Mouse (Mus musculus): ENCODE data around the gene Ttc7b. TPM values are rescaled to one million over a fixed set of nuclear protein-coding genes. Genes with fewer than 3 reads are reported as not detected.
A peak's percentile ranks its signal among the peaks of the same experiment; 100 is the strongest.

Gene Ttc7b
- polyA plus RNA-seq, 1 experiment: 18.2 TPM

DNA sequence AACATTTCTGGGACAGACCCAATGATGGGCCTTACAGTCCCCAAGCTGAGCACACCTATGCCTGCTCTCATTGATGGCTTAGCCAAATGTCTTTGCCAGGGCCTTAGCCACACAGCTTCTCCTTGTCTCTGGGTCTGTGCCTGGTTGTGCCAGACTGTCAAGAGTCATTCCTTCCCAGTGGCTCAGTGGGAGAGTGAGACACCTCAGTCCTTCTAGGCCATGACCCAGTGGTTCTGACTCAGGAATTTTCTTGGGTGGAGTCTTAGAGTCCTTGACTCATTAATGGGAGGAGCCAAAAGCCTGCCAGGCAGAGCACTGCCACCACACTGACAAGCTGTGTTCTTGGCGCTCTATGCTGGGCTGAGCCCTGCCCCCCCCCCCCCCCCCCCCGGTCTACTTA is 193.9 kb downstream of the Ttc7b start:
- Histone ChIP-seq H3K36me3 (ENCODE audit: control insufficient read depth, insufficient read depth) (no peaks in the 10 kb centered on the region), H3K4me3 (no peak overlapping the region), H3K79me2 (ENCODE audit: control insufficient read depth, insufficient read depth) (no peaks in the 10 kb centered on the region), H3K27me3 (ENCODE audit: control insufficient read depth, insufficient read depth, insufficient read length) (no peaks in the 10 kb centered on the region), H3ac (ENCODE audit: control insufficient read depth, insufficient read length) (no peak overlapping the region), H3K4me2 (ENCODE audit: low read depth) (peak overlapping the region; percentile 38)
- TF ChIP-seq USF1 (IDR thresholded peaks at IDR 0.05; ENCODE audit: low read depth): no peak
- no peak for TF ChIP-seq MAX (IDR thresholded peaks at IDR 0.05; ENCODE audit: low read depth)
- no peak for TF ChIP-seq E2F4 (IDR thresholded peaks at IDR 0.05; ENCODE audit: insufficient read depth)
- no peak for TF ChIP-seq POLR2AphosphoS2 (IDR thresholded peaks at IDR 0.05; ENCODE audit: insufficient read length, low read depth)
- no peak for TF ChIP-seq REST (IDR thresholded peaks at IDR 0.05; ENCODE audit: insufficient read depth, insufficient read length)
- no peak for TF ChIP-seq SRF (IDR thresholded peaks at IDR 0.05; ENCODE audit: control insufficient read depth, insufficient read length, low read depth)
- TF ChIP-seq MYOG (IDR thresholded peaks at IDR 0.05; ENCODE audit: control insufficient read depth in 1 of 3, insufficient read depth in 1 of 3, insufficient read length in 2 of 3, low read depth in 2 of 3): no peak
- no peak for TF ChIP-seq TCF12 (IDR thresholded peaks at IDR 0.05; ENCODE audit: insufficient read depth, poor library complexity, severe bottlenecking)

DNA sequence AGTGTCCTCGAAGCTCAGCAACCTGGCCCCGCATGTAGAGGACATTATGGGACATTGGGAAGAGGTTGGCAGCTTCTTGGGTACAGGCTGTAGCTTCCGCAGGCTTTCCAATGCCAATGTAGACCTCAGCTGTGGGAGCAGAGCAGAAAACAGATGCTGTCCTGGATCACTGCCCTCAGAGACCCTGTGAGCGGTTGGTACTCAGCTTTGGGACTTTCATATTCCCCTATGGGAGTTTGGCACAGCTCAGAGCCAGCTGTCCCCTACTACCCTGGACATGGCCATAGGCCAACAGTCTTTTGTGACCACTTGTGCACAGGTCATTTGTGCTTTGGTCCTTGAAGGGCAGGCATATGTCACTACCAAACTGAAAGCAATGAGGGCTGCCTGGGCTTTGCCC is 195.0 kb downstream of the Ttc7b start:
- H3K27me3 ChIP-seq (ENCODE audit: control insufficient read depth, insufficient read depth, insufficient read length): no peaks in the 10 kb centered on the region
- no peak overlapping the region for H3ac ChIP-seq (ENCODE audit: control insufficient read depth, insufficient read length)
- H3K79me2 ChIP-seq (ENCODE audit: control insufficient read depth, insufficient read depth): no peaks in the 10 kb centered on the region
- no peak overlapping the region for H3K4me3 ChIP-seq
- H3K36me3 ChIP-seq (ENCODE audit: control insufficient read depth, insufficient read depth): no peaks in the 10 kb centered on the region
- TF ChIP-seq USF1 (IDR thresholded peaks at IDR 0.05; ENCODE audit: low read depth): no peak
- TF ChIP-seq MYOD1 (IDR thresholded peaks at IDR 0.05; ENCODE audit: control insufficient read depth in 1 of 3, insufficient read length in 2 of 3, low read depth in 2 of 3): peak in 2 of 3 experiments; percentile 27 to 73
- no peak for TF ChIP-seq E2F4 (IDR thresholded peaks at IDR 0.05; ENCODE audit: insufficient read depth)
- TF ChIP-seq MAX (IDR thresholded peaks at IDR 0.05; ENCODE audit: low read depth): no peak
- TF ChIP-seq TCF12 (IDR thresholded peaks at IDR 0.05; ENCODE audit: insufficient read depth, poor library complexity, severe bottlenecking): no peak
- TF ChIP-seq MYOG (IDR thresholded peaks at IDR 0.05; ENCODE audit: control insufficient read depth in 1 of 3, insufficient read depth in 1 of 3, insufficient read length in 2 of 3, low read depth in 2 of 3): peak in 2 of 3 experiments; percentile 34 to 79
- TF ChIP-seq CEBPB (IDR thresholded peaks at IDR 0.05; ENCODE audit: insufficient read depth, poor library complexity, severe bottlenecking): no peak
- no peak for TF ChIP-seq POLR2A (IDR thresholded peaks at IDR 0.05; ENCODE audit: insufficient read length, low read depth)
- TF ChIP-seq POLR2AphosphoS2 (IDR thresholded peaks at IDR 0.05; ENCODE audit: insufficient read length, low read depth): no peak
- TF ChIP-seq REST (IDR thresholded peaks at IDR 0.05; ENCODE audit: insufficient read depth, insufficient read length): no peak
- no peak overlapping the region for H3K4me2 ChIP-seq (ENCODE audit: low read depth)

DNA sequence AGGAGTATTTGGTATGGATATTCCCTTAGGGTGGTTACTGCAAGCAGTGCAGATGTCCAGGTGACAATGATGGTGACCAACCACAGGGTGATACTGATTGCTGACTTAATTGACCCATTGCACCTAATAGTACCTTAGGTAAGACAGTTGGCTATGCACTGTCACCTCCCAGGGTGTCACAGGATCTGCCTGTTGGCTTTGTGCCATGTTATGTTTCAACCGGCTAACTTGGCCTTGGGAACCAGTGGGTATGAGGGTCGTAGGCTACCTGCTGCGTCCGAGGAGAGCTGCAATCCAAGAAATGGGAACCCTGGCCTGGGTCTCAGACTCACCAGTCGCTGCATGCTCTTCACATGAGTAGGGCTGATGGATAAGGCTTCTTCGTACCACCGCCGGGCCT is 195.4 kb downstream of the Ttc7b start:
- H3K27me3 ChIP-seq (ENCODE audit: control insufficient read depth, insufficient read depth, insufficient read length): no peaks in the 10 kb centered on the region
- H3K79me2 ChIP-seq (ENCODE audit: control insufficient read depth, insufficient read depth): no peaks in the 10 kb centered on the region
- no peak overlapping the region for H3K4me2 ChIP-seq (ENCODE audit: low read depth)
- H3K4me3 ChIP-seq: no peak overlapping the region
- H3ac ChIP-seq (ENCODE audit: control insufficient read depth, insufficient read length): no peak overlapping the region
- H3K36me3 ChIP-seq (ENCODE audit: control insufficient read depth, insufficient read depth): no peaks in the 10 kb centered on the region
- no peak for TF ChIP-seq MYOG (IDR thresholded peaks at IDR 0.05; ENCODE audit: control insufficient read depth in 1 of 3, insufficient read depth in 1 of 3, insufficient read length in 2 of 3, low read depth in 2 of 3)
- TF ChIP-seq TCF3 (IDR thresholded peaks at IDR 0.05; ENCODE audit: insufficient read length, low read depth): no peak
- TF ChIP-seq CEBPB (IDR thresholded peaks at IDR 0.05; ENCODE audit: insufficient read depth, poor library complexity, severe bottlenecking): no peak
- TF ChIP-seq SRF (IDR thresholded peaks at IDR 0.05; ENCODE audit: control insufficient read depth, insufficient read length, low read depth): no peak
- TF ChIP-seq USF1 (IDR thresholded peaks at IDR 0.05; ENCODE audit: low read depth): no peak
- no peak for TF ChIP-seq MAX (IDR thresholded peaks at IDR 0.05; ENCODE audit: low read depth)
- no peak for TF ChIP-seq POLR2AphosphoS2 (IDR thresholded peaks at IDR 0.05; ENCODE audit: insufficient read length, low read depth)
- TF ChIP-seq POLR2A (IDR thresholded peaks at IDR 0.05; ENCODE audit: insufficient read length, low read depth): no peak
- TF ChIP-seq TCF12 (IDR thresholded peaks at IDR 0.05; ENCODE audit: insufficient read depth, poor library complexity, severe bottlenecking): no peak
- TF ChIP-seq E2F4 (IDR thresholded peaks at IDR 0.05; ENCODE audit: insufficient read depth): no peak
- no peak for TF ChIP-seq REST (IDR thresholded peaks at IDR 0.05; ENCODE audit: insufficient read depth, insufficient read length)
- TF ChIP-seq MYOD1 (IDR thresholded peaks at IDR 0.05; ENCODE audit: control insufficient read depth in 1 of 3, insufficient read length in 2 of 3, low read depth in 2 of 3): no peak

DNA sequence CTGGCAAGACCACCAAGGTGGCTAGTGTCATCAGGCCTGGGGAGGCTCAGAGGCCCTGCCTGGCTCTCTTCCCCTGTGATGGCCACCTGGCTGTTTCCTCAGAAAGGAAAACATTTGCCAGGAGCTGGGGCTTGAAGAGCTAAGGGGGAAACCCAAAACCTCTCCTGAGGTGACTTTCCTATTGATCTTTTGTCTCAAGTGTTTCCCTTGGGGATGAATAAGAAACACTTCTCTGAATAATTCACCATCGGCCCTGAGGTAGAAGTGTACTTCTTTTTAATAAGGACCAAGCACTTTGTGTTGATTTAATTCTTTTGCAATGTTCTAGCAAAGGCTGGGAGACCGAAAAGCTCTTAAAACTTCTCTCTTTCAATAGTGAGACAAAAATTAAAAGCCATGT is 197.0 kb downstream of the Ttc7b start:
- Histone ChIP-seq H3K4me3 (no peak overlapping the region), H3K79me2 (ENCODE audit: control insufficient read depth, insufficient read depth) (no peaks in the 10 kb centered on the region), H3ac (ENCODE audit: control insufficient read depth, insufficient read length) (no peak overlapping the region), H3K4me2 (ENCODE audit: low read depth) (no peak overlapping the region), H3K27me3 (ENCODE audit: control insufficient read depth, insufficient read depth, insufficient read length) (no peaks in the 10 kb centered on the region), H3K36me3 (ENCODE audit: control insufficient read depth, insufficient read depth) (no peaks in the 10 kb centered on the region)
- no peak for TF ChIP-seq POLR2A (IDR thresholded peaks at IDR 0.05; ENCODE audit: insufficient read length, low read depth)
- no peak for TF ChIP-seq SRF (IDR thresholded peaks at IDR 0.05; ENCODE audit: control insufficient read depth, insufficient read length, low read depth)
- TF ChIP-seq REST (IDR thresholded peaks at IDR 0.05; ENCODE audit: insufficient read depth, insufficient read length): no peak
- TF ChIP-seq TCF3 (IDR thresholded peaks at IDR 0.05; ENCODE audit: insufficient read length, low read depth): no peak
- no peak for TF ChIP-seq POLR2AphosphoS2 (IDR thresholded peaks at IDR 0.05; ENCODE audit: insufficient read length, low read depth)
- no peak for TF ChIP-seq E2F4 (IDR thresholded peaks at IDR 0.05; ENCODE audit: insufficient read depth)
- TF ChIP-seq MYOG (IDR thresholded peaks at IDR 0.05; ENCODE audit: control insufficient read depth in 1 of 3, insufficient read depth in 1 of 3, insufficient read length in 2 of 3, low read depth in 2 of 3): no peak

DNA sequence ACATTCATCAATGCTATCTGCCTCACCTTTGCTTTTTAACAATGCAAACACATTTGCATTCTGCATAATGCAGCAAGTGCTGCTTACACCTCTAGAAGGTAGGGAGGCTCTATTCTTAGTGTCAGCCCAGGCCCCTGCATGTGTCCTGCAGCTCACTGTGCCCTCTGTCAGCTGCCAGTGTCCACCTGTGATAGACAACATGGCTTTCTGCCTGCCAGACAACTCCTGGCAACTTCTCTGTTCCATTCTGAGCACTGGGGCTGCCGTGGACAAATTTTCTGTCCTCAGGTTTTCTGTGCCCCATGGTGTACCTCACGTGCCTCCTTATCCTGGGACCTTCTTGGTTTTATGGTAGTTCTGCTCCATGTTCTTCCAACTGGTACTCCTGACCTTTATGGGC is 198.4 kb downstream of the Ttc7b start:
- Histone ChIP-seq H3K4me3 (no peak overlapping the region), H3ac (ENCODE audit: control insufficient read depth, insufficient read length) (no peak overlapping the region), H3K36me3 (ENCODE audit: control insufficient read depth, insufficient read depth) (no peaks in the 10 kb centered on the region), H3K27me3 (ENCODE audit: control insufficient read depth, insufficient read depth, insufficient read length) (no peaks in the 10 kb centered on the region), H3K79me2 (ENCODE audit: control insufficient read depth, insufficient read depth) (no peaks in the 10 kb centered on the region), H3K4me2 (ENCODE audit: low read depth) (no peak overlapping the region)
- TF ChIP-seq SRF (IDR thresholded peaks at IDR 0.05; ENCODE audit: control insufficient read depth, insufficient read length, low read depth) (no peak), TCF3 (IDR thresholded peaks at IDR 0.05; ENCODE audit: insufficient read length, low read depth) (no peak), MYOD1 (IDR thresholded peaks at IDR 0.05; ENCODE audit: control insufficient read depth in 1 of 3, insufficient read length in 2 of 3, low read depth in 2 of 3) (no peak), MAX (IDR thresholded peaks at IDR 0.05; ENCODE audit: low read depth) (no peak), REST (IDR thresholded peaks at IDR 0.05; ENCODE audit: insufficient read depth, insufficient read length) (no peak), E2F4 (IDR thresholded peaks at IDR 0.05; ENCODE audit: insufficient read depth) (no peak), POLR2A (IDR thresholded peaks at IDR 0.05; ENCODE audit: insufficient read length, low read depth) (no peak), TCF12 (IDR thresholded peaks at IDR 0.05; ENCODE audit: insufficient read depth, poor library complexity, severe bottlenecking) (no peak), USF1 (IDR thresholded peaks at IDR 0.05; ENCODE audit: low read depth) (no peak), POLR2AphosphoS2 (IDR thresholded peaks at IDR 0.05; ENCODE audit: insufficient read length, low read depth) (no peak), CEBPB (IDR thresholded peaks at IDR 0.05; ENCODE audit: insufficient read depth, poor library complexity, severe bottlenecking) (no peak)
